Mouse (Mus musculus): ENCODE data around the gene Kbtbd12.

- TF ChIP-seq HCFC1 (IDR thresholded peaks at IDR 0.05; ENCODE audit: borderline replicate concordance, insufficient read depth, low read length) (no peak), ZNF384 (IDR thresholded peaks at IDR 0.05; ENCODE audit: low read depth, low read length) (no peak), MAFK (IDR thresholded peaks at IDR 0.05; ENCODE audit: insufficient read depth, low read depth, low read length) (no peak), ZC3H11A (IDR thresholded peaks at IDR 0.05; ENCODE audit: borderline replicate concordance, low read depth, low read length) (no peak), CHD2 (IDR thresholded peaks at IDR 0.05; ENCODE audit: low read depth, low read length) (no peak)
Observed at GRCm38 (mm10) chr6:88677738-88678137, 40.0 kb upstream of the Kbtbd12 start.
